Mouse (Mus musculus) inflammation-experienced regulatory T-cells, adult 6 months (primary cell): ENCODE results near the gene Ttll12. TPM values are rescaled to one million over a fixed set of nuclear protein-coding genes. Genes with fewer than 3 reads are reported as not detected.
A peak's percentile ranks its signal among the peaks of the same experiment; 100 is the strongest.

Source experiments
- ATAC-seq: one replicate; pipeline ENCODE4 v1.8.0; 2017
- polyA plus RNA-seq, 3 experiments: library from polyadenylated mRNA; unstranded; fragments of 100-300 nt; shearing (Covaris generic); gene quantifications; one replicate each; pipeline ENCODE4 v1.2.1; 2017

The Ttll12 gene
- polyA plus RNA-seq, result 10 to 100 TPM; 11.0 to 17.4 (median 13.2) TPM

- peak; percentile 90 for ATAC-seq
These were observed at the start of gene Ttll12 for GRCm38 (mm10) chr15:83594513-83595363. Gene Ttll12, minus strand, starts transcription at chr15:83595157.

DNA sequence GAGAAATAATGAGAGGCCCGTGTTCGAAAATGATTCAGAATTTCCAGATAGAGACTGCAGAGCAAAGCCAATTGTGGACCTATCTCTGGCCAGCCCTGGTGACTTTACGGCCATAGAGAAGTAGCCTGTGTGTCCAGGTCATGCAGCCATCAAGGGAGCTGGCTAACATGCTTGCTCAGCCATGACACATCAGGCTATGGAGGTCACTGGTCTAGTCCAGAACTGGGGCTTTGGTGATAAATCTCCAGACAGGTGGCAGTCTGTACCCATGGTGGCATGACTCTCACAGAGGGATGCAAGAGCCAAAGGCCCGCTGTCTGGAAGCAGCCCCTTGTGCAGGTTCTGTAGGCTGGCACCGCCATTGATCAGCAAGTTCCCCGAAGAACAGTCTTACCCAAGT is 47.6 kb upstream of the Ttll12 start:
- ATAC-seq, result no peak

DNA sequence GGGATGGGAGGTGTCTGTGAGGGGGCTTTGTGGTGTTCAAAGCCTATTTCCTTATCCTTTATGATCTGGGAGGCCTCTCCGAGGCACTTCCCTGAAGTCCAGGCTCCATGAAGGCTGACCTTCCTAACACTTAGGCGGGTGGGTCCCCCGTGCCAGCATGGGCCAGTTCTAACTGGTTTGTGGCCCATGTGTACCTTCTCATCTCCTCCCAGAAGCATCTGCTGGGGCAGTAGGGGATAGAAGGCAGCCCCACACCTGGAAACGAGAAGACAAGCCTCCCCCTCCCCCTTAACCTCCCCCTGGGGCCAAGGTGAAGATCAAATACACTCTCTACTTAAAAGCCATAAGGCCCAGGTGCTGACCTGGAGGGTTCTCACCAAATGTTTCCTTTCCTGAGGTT is 45.3 kb upstream of the Ttll12 start:
- no peak for ATAC-seq

DNA sequence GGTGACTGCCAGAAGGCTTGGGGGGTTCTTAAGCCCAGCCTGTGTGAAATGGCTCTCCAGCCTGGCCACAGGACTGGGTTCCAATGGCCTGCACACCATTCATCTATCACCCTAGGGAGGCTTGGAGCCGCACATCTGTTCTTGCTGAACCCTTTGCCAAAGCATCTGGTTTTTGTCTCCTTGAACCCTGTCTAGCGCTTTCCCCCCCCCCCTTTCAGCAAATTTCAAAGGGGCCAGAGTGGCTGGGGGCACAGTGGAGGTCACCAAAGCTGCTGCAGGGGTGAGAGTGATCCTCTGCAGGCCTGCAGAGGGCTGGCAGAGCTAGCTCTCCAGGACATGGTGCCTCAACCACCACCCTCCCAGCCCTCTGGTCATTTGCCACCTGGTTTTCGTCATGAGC is 44.2 kb upstream of the Ttll12 start:
- ATAC-seq, result no peak

DNA sequence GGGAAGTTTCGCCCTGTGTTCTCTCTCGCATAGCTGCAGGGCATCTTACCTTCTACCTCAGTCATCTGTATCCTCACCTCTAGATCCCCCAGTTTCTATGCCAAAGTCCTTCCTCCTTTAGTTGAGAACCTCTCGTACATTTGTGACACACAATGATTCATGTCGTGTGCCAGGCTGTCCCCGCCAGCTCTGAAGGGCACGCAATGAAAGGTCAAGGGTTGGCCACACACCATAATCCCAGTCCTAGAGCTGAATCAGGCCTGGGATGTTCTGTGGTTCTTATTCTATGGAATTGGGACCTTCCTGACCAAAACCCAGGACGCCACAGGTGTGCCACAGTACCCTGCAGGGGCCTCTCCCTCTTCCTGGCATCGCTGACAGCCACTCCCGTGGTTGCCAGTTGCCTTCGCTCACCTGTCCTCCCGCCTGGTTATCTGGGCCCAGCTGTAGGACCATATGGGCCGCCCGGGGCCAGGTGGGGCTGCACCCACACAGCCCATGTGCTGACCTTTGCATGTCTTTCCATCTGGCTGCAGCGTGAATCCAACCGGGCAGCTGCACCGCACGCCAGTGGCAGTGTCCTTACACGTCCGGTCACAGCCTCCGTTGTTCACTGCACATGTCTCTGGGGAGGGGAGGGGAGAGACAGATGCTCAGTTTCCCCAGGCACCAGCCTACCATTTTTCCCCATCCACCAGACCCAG is 43.4 kb upstream of the Ttll12 start:
- ATAC-seq, result no peak

DNA sequence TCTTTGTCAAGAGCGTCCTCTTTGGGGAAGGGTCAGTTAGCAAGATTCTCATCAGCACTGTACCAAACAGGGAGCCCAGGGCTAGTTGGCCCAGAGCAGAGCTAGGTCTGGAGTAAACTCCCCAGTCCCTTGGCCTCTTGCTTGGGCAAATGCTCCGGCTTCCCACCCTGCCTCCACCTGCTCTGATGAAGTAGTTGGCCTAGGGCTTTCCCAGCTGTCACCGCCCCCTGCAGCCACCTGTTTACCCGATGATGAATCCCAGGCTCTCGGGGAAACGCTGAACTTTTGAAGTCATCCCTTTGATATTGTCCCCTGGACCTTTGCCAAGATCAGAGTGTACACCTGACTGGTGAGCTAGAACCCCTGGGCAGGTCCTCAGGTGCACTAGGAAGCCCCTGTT is 41.8 kb upstream of the Ttll12 start:
- ATAC-seq, result no peak

GRCm38 (mm10) chr15:83635251-83635650 is 40.3 kb upstream of the Ttll12 start:
- no peak for ATAC-seq

DNA sequence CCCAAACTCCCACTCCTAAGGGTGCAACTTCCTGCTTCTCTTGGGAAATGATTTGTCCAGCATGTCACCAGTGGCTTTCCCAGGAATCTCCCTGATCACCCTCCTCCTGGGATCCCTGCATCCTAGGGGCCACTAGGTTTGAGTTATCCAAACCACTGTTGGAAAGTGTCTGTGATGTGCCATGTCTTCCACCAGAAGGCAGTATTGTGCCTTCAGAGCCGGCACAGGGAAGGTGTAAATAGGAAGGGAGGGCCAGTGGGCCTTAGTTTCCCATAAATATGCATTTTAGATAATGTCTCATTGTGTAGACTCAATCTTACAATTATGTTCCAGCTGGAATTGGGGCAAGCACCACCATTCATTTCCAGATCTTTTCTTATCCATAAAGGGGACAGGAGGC is 39.1 kb upstream of the Ttll12 start:
- no peak for ATAC-seq

- ATAC-seq, result no peak
These were observed 36.1 kb upstream of the Ttll12 start for GRCm38 (mm10) chr15:83631071-83631470.

- ATAC-seq, result no peak
These were observed 34.8 kb upstream of the Ttll12 start for GRCm38 (mm10) chr15:83629716-83630115.

DNA sequence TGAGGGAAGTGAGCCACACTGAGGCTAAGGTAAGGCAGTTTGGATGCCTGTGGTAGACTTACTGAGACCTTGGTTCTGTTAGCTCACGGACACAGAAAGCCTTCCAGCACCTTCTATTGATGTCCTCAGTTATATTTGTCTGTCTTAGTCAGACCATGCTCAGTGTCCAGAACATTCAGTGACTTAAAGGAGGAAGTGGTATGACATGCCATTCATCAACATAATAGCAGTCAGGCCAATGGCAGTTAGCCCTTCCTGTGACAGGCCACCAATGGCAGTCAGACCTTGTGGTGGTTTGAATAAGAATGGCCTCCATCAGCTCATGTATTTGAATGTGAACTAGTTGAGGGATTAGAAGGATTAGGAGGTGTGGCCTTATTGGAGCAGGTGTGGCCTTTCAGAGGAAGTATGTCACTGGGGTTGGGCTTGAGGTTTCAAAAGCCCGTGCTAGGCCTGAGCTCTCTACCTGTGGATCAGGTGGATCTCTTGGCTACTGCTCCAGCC is 31.2 kb upstream of the Ttll12 start:
- no peak for ATAC-seq

DNA sequence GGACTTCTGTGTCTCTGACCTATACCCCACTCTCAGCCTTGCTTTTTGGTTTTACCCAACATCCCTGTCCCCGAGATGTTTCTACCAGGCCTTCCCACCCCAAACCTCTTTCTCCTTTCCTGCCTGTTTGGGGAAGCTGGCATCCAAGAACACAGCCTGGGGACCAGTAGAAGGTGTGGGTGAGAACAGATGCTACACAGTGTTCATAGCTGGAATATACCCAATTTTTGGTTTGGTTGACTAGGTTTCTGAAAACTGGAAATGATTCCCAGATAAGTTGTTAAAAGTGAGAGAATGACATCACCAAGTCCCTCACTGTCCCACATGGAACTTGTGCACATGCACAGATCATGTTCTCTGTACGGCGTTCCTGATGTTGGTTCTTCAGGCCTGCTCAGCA is 20.3 kb upstream of the Ttll12 start:
- no peak for ATAC-seq

- peak; percentile 41 for ATAC-seq
These were observed 12.3 kb upstream of the Ttll12 start for GRCm38 (mm10) chr15:83607115-83607802.

GRCm38 (mm10) chr15:83606700-83607099 is 11.7 kb upstream of the Ttll12 start:
- ATAC-seq, result no peak

DNA sequence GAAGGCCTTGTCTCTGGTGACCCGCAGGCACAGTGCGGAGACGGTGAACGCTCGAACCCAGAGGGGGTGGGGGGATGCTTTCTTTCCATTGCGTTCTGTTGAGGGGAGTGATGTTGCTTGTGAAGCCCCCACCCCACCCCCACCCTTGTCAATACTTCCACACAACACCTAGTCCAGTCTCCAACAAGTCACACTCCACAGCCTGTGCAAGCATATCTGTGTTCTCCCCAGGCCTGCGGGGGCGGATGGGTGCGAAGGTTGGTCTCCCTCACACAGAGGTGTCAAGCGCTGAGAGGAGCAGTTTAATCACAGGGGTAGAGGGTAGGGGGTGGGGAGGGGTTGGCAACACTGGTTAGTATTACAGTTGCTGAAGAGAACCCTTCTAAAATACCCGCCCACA is 11.3 kb upstream of the Ttll12 start:
- ATAC-seq, result no peak

DNA sequence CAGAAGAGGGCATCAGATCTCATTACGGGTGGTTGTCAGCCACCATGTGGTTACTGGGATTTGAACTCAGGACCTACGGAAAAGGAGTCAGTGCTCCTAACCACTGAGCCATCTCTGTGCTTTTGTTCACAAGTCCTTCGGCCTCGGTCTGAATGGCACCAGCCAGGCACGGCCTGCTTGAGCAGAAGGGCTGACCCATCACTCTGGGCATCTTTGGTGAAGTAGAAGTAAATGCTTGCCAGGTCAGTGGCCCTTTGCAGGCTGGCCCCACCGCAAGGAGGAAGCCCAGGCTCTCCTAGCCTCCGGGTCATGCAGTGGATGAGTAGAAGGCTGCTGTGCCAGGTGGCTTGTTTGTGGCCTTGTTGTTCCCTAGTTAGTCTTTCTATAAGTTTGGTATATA is 8.5 kb upstream of the Ttll12 start:
- no peak for ATAC-seq

- ATAC-seq, result peak; percentile 25
These were observed 8.1 kb upstream of the Ttll12 start for GRCm38 (mm10) chr15:83603046-83603396.

DNA sequence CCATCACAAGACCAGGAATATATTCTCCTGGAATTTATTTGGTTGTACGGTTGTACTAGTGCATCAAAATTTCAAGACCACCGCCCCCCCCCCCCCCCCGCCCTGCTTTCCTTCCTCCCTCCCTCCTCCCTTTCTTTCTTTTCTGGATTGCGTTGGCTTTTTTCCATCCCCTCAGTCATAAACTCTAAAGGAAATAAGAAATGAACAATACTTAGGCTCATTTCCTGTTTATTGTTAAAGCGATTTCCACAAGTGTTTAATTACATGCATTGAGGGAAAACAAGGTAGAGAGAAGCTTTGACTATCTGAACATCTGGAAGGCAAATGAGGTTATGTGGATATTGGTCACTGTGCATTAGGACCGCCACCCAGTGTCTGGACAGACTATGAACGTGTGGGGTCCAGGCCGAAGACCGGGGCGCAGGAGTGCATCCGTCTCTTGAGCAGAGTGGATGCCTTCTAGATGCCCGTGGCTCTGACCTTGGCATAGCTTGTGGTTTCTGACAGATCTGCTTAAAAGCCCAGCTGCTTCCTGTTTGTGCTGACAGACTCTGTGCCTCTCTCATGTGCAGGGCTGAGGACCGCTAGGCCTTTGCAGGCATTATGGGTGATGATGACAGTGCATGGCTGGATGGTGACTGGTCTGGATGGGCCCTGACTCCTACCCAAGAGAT is 7.6 kb upstream of the Ttll12 start:
- ATAC-seq, result peak; percentile 92

DNA sequence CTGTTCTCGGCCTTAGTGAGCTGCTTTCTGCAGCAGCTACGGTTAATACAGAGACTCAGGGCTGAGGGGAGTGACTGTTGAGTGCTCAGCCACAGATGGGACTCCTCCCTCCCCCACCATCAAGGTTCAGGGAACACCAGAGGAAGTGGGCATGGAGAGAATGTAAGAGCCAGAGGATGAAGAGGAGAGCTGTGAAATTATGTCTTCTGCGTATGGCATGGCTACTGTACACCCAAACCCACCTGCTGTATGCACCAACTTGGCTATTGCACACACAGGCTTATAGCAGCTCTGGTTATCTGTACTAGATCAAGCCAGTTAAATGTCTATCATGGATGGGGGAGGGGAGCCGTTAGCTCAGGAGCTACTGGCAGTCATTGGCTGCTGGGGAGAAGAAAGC is 6.2 kb upstream of the Ttll12 start:
- ATAC-seq, result no peak

- no peak for ATAC-seq
These were observed 1.9 kb upstream of the Ttll12 start for GRCm38 (mm10) chr15:83596833-83597232.

- ATAC-seq, result no peak
These were observed 381 bp upstream of the Ttll12 start for GRCm38 (mm10) chr15:83595364-83595711.

GRCm38 (mm10) chr15:83593702-83594512 is 1.1 kb downstream of the Ttll12 start:
- no peak for ATAC-seq
